Comparison of ENCODE assay signal across 32 mouse cellular contexts in the genomic region with DNA sequence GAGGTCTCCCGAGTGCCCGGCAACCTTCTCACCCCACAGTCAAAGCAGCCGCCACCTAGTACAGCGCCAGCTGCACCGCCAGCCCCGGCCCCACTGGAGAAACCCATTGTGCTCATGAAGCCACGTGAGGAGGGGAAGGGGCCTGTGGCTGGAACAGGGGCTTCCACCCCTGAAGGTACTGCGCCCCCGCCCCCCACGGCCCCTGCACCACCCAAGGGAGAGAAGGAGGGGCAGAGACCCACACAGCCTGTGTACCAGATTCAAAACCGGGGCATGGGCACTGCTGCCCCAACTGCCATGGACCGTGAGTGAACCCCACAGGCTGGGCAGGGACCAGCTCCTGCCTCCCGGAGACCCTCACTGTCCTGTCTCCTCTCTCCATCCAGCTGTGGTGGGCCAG. TPM values are rescaled to one million over a fixed set of nuclear protein-coding genes. Genes with fewer than 3 reads are reported as not detected.
A peak's percentile ranks its signal among the peaks of the same experiment; 100 is the strongest.
DNase-seq lines count a peak whose midpoint lies in the region; ATAC-seq and TF ChIP-seq lines count a peak whose summit lies in the region.
"Had no signal": no experiment of that assay in that cellular context is flagged by ENCODE, and none has a peak within 500 bp of the region (broad histone marks: within the 10 kb centered on the region; RNA-seq: fewer than 3 reads in every experiment).

No protein-coding gene starts in this region.

- H3K4me2 ChIP-seq in heart, embryonic 14.5 days (ENCODE audit: low read length): no peak overlapping the region
- no peak overlapping the region for H3K4me2 ChIP-seq in hindbrain, embryonic 16.5 days (ENCODE audit: low read length)
- H3K4me2 ChIP-seq in hindbrain, embryonic 14.5 days (replicated peaks): no peak overlapping the region
- H3K4me2 ChIP-seq: forebrain, embryonic 13.5 days; heart, embryonic 11.5 days; heart, embryonic 15.5 days; hindbrain, embryonic 13.5 days; intestine, embryonic 15.5 days had no signal

- H3K4me3 ChIP-seq in heart, embryonic 14.5 days (ENCODE audit: control insufficient read depth in 1 of 2, insufficient read depth in 1 of 2, low read depth in 1 of 2, low read length in 2 of 2): no peak overlapping the region
- H3K4me3 ChIP-seq in hindbrain, embryonic 16.5 days (ENCODE audit: low read length): no peak overlapping the region
- H3K4me3 ChIP-seq in hindbrain, embryonic 14.5 days (replicated peaks; ENCODE audit: low read length): no peak overlapping the region
- H3K4me3 ChIP-seq in E14TG2a.4 (replicated peaks; ENCODE audit: low read length): 0 out of 2 replicates have a peak overlapping the region, but pooled peaks have one; percentile 10
- H3K4me3 ChIP-seq: forebrain, embryonic 10.5 days; forebrain, embryonic 13.5 days; heart, adult 2 months; heart, embryonic 15.5 days; hindbrain, embryonic 13.5 days; intestine, embryonic 15.5 days had no signal

- no peak for TF ChIP-seq CTCF in E14TG2a.4 (conservative IDR thresholded peaks at IDR 0.05; ENCODE audit: low read length)

- H3K4me1 ChIP-seq in heart, embryonic 14.5 days (ENCODE audit: control insufficient read depth in 2 of 2, insufficient read depth in 2 of 2, low read length in 2 of 2): peaks cover 0 to 4% of the 10 kb centered on the region in 2 experiments; a peak in 1 of 4 replicates
- H3K4me1 ChIP-seq in hindbrain, embryonic 16.5 days (ENCODE audit: control insufficient read depth, insufficient read depth, low read depth, low read length): peaks cover 7% of the 10 kb centered on the region
- H3K4me1 ChIP-seq in hindbrain, embryonic 14.5 days (replicated peaks; ENCODE audit: control insufficient read depth, insufficient read depth, low read length): peaks cover 10% of the 10 kb centered on the region; the same call in 1 of the 2 replicates
- H3K4me1 ChIP-seq in E14TG2a.4 (replicated peaks; ENCODE audit: low read depth, low read length): peaks cover 65% of the 10 kb centered on the region

- no peaks in the 10 kb centered on the region for H3K27me3 ChIP-seq in heart, embryonic 14.5 days (ENCODE audit: control insufficient read depth, insufficient read depth, low read length)
- no peaks in the 10 kb centered on the region for H3K27me3 ChIP-seq in hindbrain, embryonic 16.5 days (replicated peaks; ENCODE audit: control insufficient read depth, insufficient read depth, low read length)
- H3K27me3 ChIP-seq in hindbrain, embryonic 14.5 days (ENCODE audit: control insufficient read depth, insufficient read depth, low read length): no peaks in the 10 kb centered on the region
- no peaks in the 10 kb centered on the region for H3K27me3 ChIP-seq in E14TG2a.4 (ENCODE audit: insufficient read depth, low read length)
- H3K27me3 ChIP-seq: CH12.LX; forebrain, embryonic 13.5 days; heart, embryonic 15.5 days; hindbrain, embryonic 13.5 days; intestine, embryonic 15.5 days had no signal

- DNase-seq in cerebellum, adult 9-10 months: peak; percentile 39
- DNase-seq in cerebellum, adult 18-20 months: no peak
- DNase-seq in heart, postnatal 4 days: no peak
- no peak for DNase-seq in hindbrain, embryonic 14.5 days (ENCODE audit: low spot score)
- DNase-seq in yolk sac, embryonic 10.5 days (ENCODE audit: low spot score): no peak
- DNase-seq: adrenal gland, adult 2 months; adrenal gland, postnatal 14 days; B cell, adult 2 months; cerebellum, adult 11 months; gastrocnemius, postnatal 10 days; gastrocnemius, postnatal 36 days; heart, adult 2 months; heart, postnatal 14 days; kidney, adult 11 months; kidney, adult 8-10 months had no signal

- no peak overlapping the region for H3K9ac ChIP-seq in heart, embryonic 14.5 days (ENCODE audit: low read length)
- no peak overlapping the region for H3K9ac ChIP-seq in hindbrain, embryonic 16.5 days (ENCODE audit: low read depth, low read length)
- no peak overlapping the region for H3K9ac ChIP-seq in hindbrain, embryonic 14.5 days
- H3K9ac ChIP-seq: heart, embryonic 15.5 days; intestine, embryonic 15.5 days had no signal

- peaks cover 4% of the 10 kb centered on the region; the same call in 1 of the 2 replicates for H3K9me3 ChIP-seq in heart, embryonic 14.5 days (ENCODE audit: control insufficient read depth, low read length)
- no peaks in the 10 kb centered on the region for H3K9me3 ChIP-seq in hindbrain, embryonic 16.5 days (ENCODE audit: control insufficient read depth, low read length)
- H3K9me3 ChIP-seq in hindbrain, embryonic 14.5 days (ENCODE audit: control insufficient read depth, low read length): no peaks in the 10 kb centered on the region
- no peaks in the 10 kb centered on the region for H3K9me3 ChIP-seq in E14TG2a.4 (ENCODE audit: low read length)
- H3K9me3 ChIP-seq: forebrain, embryonic 13.5 days; heart, embryonic 15.5 days; hindbrain, embryonic 13.5 days; intestine, embryonic 15.5 days had no signal

- peaks cover 63% of the 10 kb centered on the region for H3K36me3 ChIP-seq in heart, embryonic 14.5 days (ENCODE audit: control insufficient read depth, insufficient read depth, low read length)
- H3K36me3 ChIP-seq in hindbrain, embryonic 16.5 days (ENCODE audit: control insufficient read depth, insufficient read depth, low read length): no peaks in the 10 kb centered on the region
- H3K36me3 ChIP-seq in hindbrain, embryonic 14.5 days (replicated peaks; ENCODE audit: control insufficient read depth, insufficient read depth): peaks cover 44% of the 10 kb centered on the region
- H3K36me3 ChIP-seq in E14TG2a.4 (ENCODE audit: insufficient read depth, low read length): peaks cover 65% of the 10 kb centered on the region

- 0 out of 2 replicates have a peak, but pooled peaks have one; percentile 4 for ATAC-seq in heart, embryonic 14.5 days (ENCODE audit: insufficient number of reproducible peaks, insufficient read depth, low FRiP score, low read depth)
- 0 out of 2 replicates have a peak, but pooled peaks have one; percentile 6 for ATAC-seq in hindbrain, embryonic 16.5 days
- ATAC-seq in hindbrain, embryonic 14.5 days (ENCODE audit: low FRiP score): no peak
- ATAC-seq: forebrain, embryonic 13.5 days; intestine, embryonic 15.5 days had no signal

- 95% methylated on average over 13 of the region's 13 CpGs for WGBS in heart, embryonic 14.5 days
- 95% methylated on average over 10 of the region's 13 CpGs for WGBS in hindbrain, embryonic 16.5 days
- WGBS in hindbrain, embryonic 14.5 days: 90% methylated on average over 13 of the region's 13 CpGs

- no peak overlapping the region for H3K27ac ChIP-seq in heart, embryonic 14.5 days (replicated peaks in 1 of 2; ENCODE audit: control insufficient read depth in 1 of 2, insufficient read depth in 1 of 2, low read depth in 2 of 2, low read length in 2 of 2)
- H3K27ac ChIP-seq in hindbrain, embryonic 16.5 days (ENCODE audit: low read depth, low read length): no peak overlapping the region
- H3K27ac ChIP-seq in hindbrain, embryonic 14.5 days: no peak overlapping the region
- H3K27ac ChIP-seq: forebrain, embryonic 10.5 days; forebrain, embryonic 13.5 days; heart, adult 2 months; heart, embryonic 15.5 days; hindbrain, embryonic 13.5 days; intestine, embryonic 15.5 days had no signal

RNA-seq across cellular contexts. Expression of a gene that starts 6.2 kb away (rescaled TPM):
- 18.4 and 20.7 TPM in 2 replicates for polyA plus RNA-seq in heart, embryonic 14.5 days (2014; fragmentation: Nextera tagmentation; extraction: Ambion mirVana)
- 10 to 100 TPM; 15.0 to 15.5 TPM for total RNA-seq in heart, postnatal 4 days (2021)
- 38.2 and 38.9 TPM in 2 replicates for polyA plus RNA-seq in hindbrain, embryonic 16.5 days (2015; fragmentation: Nextera tagmentation; extraction: Ambion mirVana)
- polyA plus RNA-seq in hindbrain, embryonic 14.5 days (2014; fragmentation: Nextera tagmentation; extraction: Ambion mirVana): 30.1 and 30.3 TPM in 2 replicates

RNA-seq across cellular contexts. Expression of a gene that starts 35.6 kb away (rescaled TPM):
- polyA plus RNA-seq in heart, embryonic 14.5 days (2014; fragmentation: Nextera tagmentation; extraction: Ambion mirVana): 1.4 and 1.8 TPM in 2 replicates
- total RNA-seq in heart, postnatal 4 days (2021): 1 to 10 TPM; 1.0 TPM
- polyA plus RNA-seq in hindbrain, embryonic 16.5 days (2015; fragmentation: Nextera tagmentation; extraction: Ambion mirVana): 2.5 and 3.2 TPM in 2 replicates
- 1.7 and 2.8 TPM in 2 replicates for polyA plus RNA-seq in hindbrain, embryonic 14.5 days (2014; fragmentation: Nextera tagmentation; extraction: Ambion mirVana)

RNA-seq across cellular contexts. Expression of a gene that starts 46.4 kb away (rescaled TPM):
- polyA plus RNA-seq in heart, embryonic 14.5 days (2014; fragmentation: Nextera tagmentation; extraction: Ambion mirVana): not detected in 2 replicates
- not detected for total RNA-seq in heart, postnatal 4 days (2021)
- not detected in 2 replicates for polyA plus RNA-seq in hindbrain, embryonic 16.5 days (2015; fragmentation: Nextera tagmentation; extraction: Ambion mirVana)
- polyA plus RNA-seq in hindbrain, embryonic 14.5 days (2014; fragmentation: Nextera tagmentation; extraction: Ambion mirVana): not detected in 2 replicates
- total RNA-seq: adrenal gland, adult 2 months; adrenal gland, postnatal 14 days; adrenal gland, postnatal 4 days; CH12.LX; common myeloid progenitor, adult 5-6 weeks; gastrocnemius, adult 18-20 months; gastrocnemius, postnatal 36 days; granulocyte monocyte progenitor cell, adult 5-6 weeks; heart, adult 2 months; heart, postnatal 14 days; hematopoietic stem cell, adult 5-6 weeks; MEL had no signal
- polyA plus RNA-seq: adrenal gland, adult 2 months; forebrain, embryonic 10.5 days; forebrain, embryonic 16.5 days; heart, embryonic 11.5 days; heart, embryonic 15.5 days; hindbrain, embryonic 13.5 days; intestine, embryonic 15.5 days had no signal

RNA-seq across cellular contexts. Expression of a gene that starts 56.6 kb away (rescaled TPM):
- polyA plus RNA-seq in heart, embryonic 14.5 days (2014; fragmentation: Nextera tagmentation; extraction: Ambion mirVana): 7.9 and 8.2 TPM in 2 replicates
- 10 to 100 TPM in 1 of 2 experiments, 1 to 10 TPM in 1; 6.4 to 10.4 TPM for total RNA-seq in heart, postnatal 4 days (2021)
- polyA plus RNA-seq in hindbrain, embryonic 16.5 days (2015; fragmentation: Nextera tagmentation; extraction: Ambion mirVana): 1.8 and 2.2 TPM in 2 replicates
- polyA plus RNA-seq in hindbrain, embryonic 14.5 days (2014; fragmentation: Nextera tagmentation; extraction: Ambion mirVana): 1.6 and 1.9 TPM in 2 replicates

RNA-seq across cellular contexts. Expression of a gene that starts 56.7 kb away (rescaled TPM):
- polyA plus RNA-seq in heart, embryonic 14.5 days (2014; fragmentation: Nextera tagmentation; extraction: Ambion mirVana): not detected in 2 replicates
- total RNA-seq in heart, postnatal 4 days (2021): not detected
- not detected in 2 replicates for polyA plus RNA-seq in hindbrain, embryonic 16.5 days (2015; fragmentation: Nextera tagmentation; extraction: Ambion mirVana)
- polyA plus RNA-seq in hindbrain, embryonic 14.5 days (2014; fragmentation: Nextera tagmentation; extraction: Ambion mirVana): not detected in 2 replicates
- total RNA-seq: adrenal gland, adult 2 months; adrenal gland, postnatal 14 days; adrenal gland, postnatal 4 days; CH12.LX; common myeloid progenitor, adult 5-6 weeks; gastrocnemius, adult 18-20 months; gastrocnemius, postnatal 10 days; gastrocnemius, postnatal 36 days; granulocyte monocyte progenitor cell, adult 5-6 weeks; heart, adult 2 months; heart, postnatal 14 days; hematopoietic stem cell, adult 5-6 weeks; MEL had no signal
- polyA plus RNA-seq: adrenal gland, adult 2 months; forebrain, embryonic 10.5 days; forebrain, embryonic 13.5 days; forebrain, embryonic 16.5 days; heart, adult 2 months; heart, embryonic 11.5 days; hindbrain, embryonic 13.5 days; intestine, embryonic 15.5 days had no signal
